In genomic region chr14:121852531-121852930, GRCm38 (mm10) we compare ENCODE assay signal across 19 mouse cellular contexts. TPM values are rescaled to one million over a fixed set of nuclear protein-coding genes. Genes with fewer than 3 reads are reported as not detected.
DNase-seq lines count a peak whose midpoint lies in the region; ATAC-seq and TF ChIP-seq lines count a peak whose summit lies in the region.
"Had no signal": no experiment of that assay in that cellular context is flagged by ENCODE, and none has a peak within 500 bp of the region (broad histone marks: within the 10 kb centered on the region; RNA-seq: fewer than 3 reads in every experiment).

No protein-coding gene starts in this region.

- TF ChIP-seq CTCF in hindbrain, postnatal 0 days (IDR thresholded peaks at IDR 0.05; ENCODE audit: low read depth) = no peak
- TF ChIP-seq CTCF in lung, adult 2 months (IDR thresholded peaks at IDR 0.05; ENCODE audit: insufficient read depth, low read length) = no peak

- H3K36me3 ChIP-seq in forebrain, embryonic 11.5 days (ENCODE audit: control insufficient read depth, insufficient read depth, low read length) = no peaks in the 10 kb centered on the region
- no peaks in the 10 kb centered on the region for H3K36me3 ChIP-seq in forebrain, embryonic 12.5 days (replicated peaks)
- H3K36me3 ChIP-seq in hindbrain, postnatal 0 days (ENCODE audit: insufficient read depth, low read length) = no peaks in the 10 kb centered on the region
- no peaks in the 10 kb centered on the region for H3K36me3 ChIP-seq in hindbrain, embryonic 12.5 days
- H3K36me3 ChIP-seq: heart, embryonic 13.5 days; limb, embryonic 15.5 days; neural tube, embryonic 13.5 days had no signal

- H3K27me3 ChIP-seq in forebrain, embryonic 11.5 days (ENCODE audit: control insufficient read depth, insufficient read depth, low read length) = no peaks in the 10 kb centered on the region
- 0 out of 2 replicates have a peak, but pooled peaks cover 3% of the 10 kb centered on the region for H3K27me3 ChIP-seq in forebrain, embryonic 12.5 days
- no peaks in the 10 kb centered on the region for H3K27me3 ChIP-seq in hindbrain, postnatal 0 days (ENCODE audit: insufficient read depth, low read length)
- H3K27me3 ChIP-seq in hindbrain, embryonic 12.5 days = no peaks in the 10 kb centered on the region
- H3K27me3 ChIP-seq: heart, embryonic 13.5 days; limb, embryonic 15.5 days; neural tube, embryonic 13.5 days had no signal

- 92% methylated on average over 8 of the region's 8 CpGs for WGBS in forebrain, embryonic 11.5 days
- 91% methylated on average over 8 of the region's 8 CpGs for WGBS in forebrain, embryonic 12.5 days
- WGBS in hindbrain, postnatal 0 days = 86% methylated on average over 8 of the region's 8 CpGs
- 87% methylated on average over 8 of the region's 8 CpGs for WGBS in hindbrain, embryonic 12.5 days
- WGBS in lung, adult 2 months = 62% methylated on average over 8 of the region's 8 CpGs

- no peak overlapping the region for H3K27ac ChIP-seq in forebrain, embryonic 11.5 days (ENCODE audit: low read depth, low read length)
- H3K27ac ChIP-seq in forebrain, embryonic 12.5 days = no peak overlapping the region
- no peak overlapping the region for H3K27ac ChIP-seq in hindbrain, postnatal 0 days
- no peak overlapping the region for H3K27ac ChIP-seq in hindbrain, embryonic 12.5 days
- H3K27ac ChIP-seq: heart, embryonic 13.5 days; left cerebral cortex, adult 2 months; limb, embryonic 15.5 days; neural tube, embryonic 13.5 days had no signal

- H3K9me3 ChIP-seq in forebrain, embryonic 11.5 days (ENCODE audit: control insufficient read depth, low read length) = no peaks in the 10 kb centered on the region
- no peaks in the 10 kb centered on the region for H3K9me3 ChIP-seq in forebrain, embryonic 12.5 days
- no peaks in the 10 kb centered on the region for H3K9me3 ChIP-seq in hindbrain, postnatal 0 days (ENCODE audit: low read length)
- no peaks in the 10 kb centered on the region for H3K9me3 ChIP-seq in hindbrain, embryonic 12.5 days (replicated peaks)
- H3K9me3 ChIP-seq: limb, embryonic 15.5 days; neural tube, embryonic 13.5 days had no signal

- H3K4me2 ChIP-seq in forebrain, embryonic 11.5 days (ENCODE audit: low read depth, low read length, severe bottlenecking) = no peak overlapping the region
- no peak overlapping the region for H3K4me2 ChIP-seq in forebrain, embryonic 12.5 days
- H3K4me2 ChIP-seq in hindbrain, postnatal 0 days (ENCODE audit: low read depth, low read length) = no peak overlapping the region
- H3K4me2 ChIP-seq in hindbrain, embryonic 12.5 days (replicated peaks) = no peak overlapping the region
- H3K4me2 ChIP-seq: heart, embryonic 13.5 days; limb, embryonic 15.5 days; neural tube, embryonic 13.5 days had no signal

- no peak for TF ChIP-seq POLR2A in lung, adult 2 months (IDR thresholded peaks at IDR 0.05; ENCODE audit: borderline replicate concordance, extremely low read depth, low read depth, low read length)

- no peak overlapping the region for H3K9ac ChIP-seq in forebrain, embryonic 11.5 days (ENCODE audit: low read length)
- no peak overlapping the region for H3K9ac ChIP-seq in forebrain, embryonic 12.5 days
- H3K9ac ChIP-seq in hindbrain, postnatal 0 days (replicated peaks; ENCODE audit: low read length) = no peak overlapping the region
- H3K9ac ChIP-seq in hindbrain, embryonic 12.5 days = no peak overlapping the region
- H3K9ac ChIP-seq: heart, embryonic 13.5 days; limb, embryonic 15.5 days; liver, postnatal 0 days; neural tube, embryonic 13.5 days had no signal

- H3K4me1 ChIP-seq in forebrain, embryonic 11.5 days (replicated peaks; ENCODE audit: control insufficient read depth, insufficient read depth, low read length) = no peaks in the 10 kb centered on the region
- H3K4me1 ChIP-seq in forebrain, embryonic 12.5 days = no peaks in the 10 kb centered on the region
- H3K4me1 ChIP-seq in hindbrain, postnatal 0 days (ENCODE audit: insufficient read depth, low read length) = no peaks in the 10 kb centered on the region
- H3K4me1 ChIP-seq in hindbrain, embryonic 12.5 days = no peaks in the 10 kb centered on the region
- H3K4me1 ChIP-seq in lung, adult 2 months (ENCODE audit: control insufficient read depth, insufficient read depth, low read length) = no peaks in the 10 kb centered on the region
- H3K4me1 ChIP-seq: heart, embryonic 13.5 days; limb, embryonic 15.5 days; neural tube, embryonic 13.5 days had no signal

- peak; percentile 37 for DNase-seq in forebrain, embryonic 11.5 days (ENCODE audit: low spot score)
- DNase-seq in hindbrain, postnatal 0 days (ENCODE audit: low spot score) = peak; percentile 18
- peak; percentile 9 to 26 for DNase-seq in right cerebral cortex, adult 2 months (ENCODE audit: low spot score in 2 of 2)
- DNase-seq in right cerebral cortex, postnatal 10 days (ENCODE audit: low spot score in 2 of 2) = no peak
- no peak for DNase-seq in spleen, adult 12 weeks (ENCODE audit: low spot score)
- no peak for DNase-seq in lung, adult 2 months
- DNase-seq: adrenal gland, postnatal 36 days; cerebellum, adult 9-11 months; heart, postnatal 36 days; kidney, adult 11 months; kidney, postnatal 14 days; liver, postnatal 0 days had no signal

- H3K4me3 ChIP-seq in forebrain, embryonic 11.5 days (ENCODE audit: low read depth, low read length) = no peak overlapping the region
- no peak overlapping the region for H3K4me3 ChIP-seq in forebrain, embryonic 12.5 days (replicated peaks)
- no peak overlapping the region for H3K4me3 ChIP-seq in hindbrain, postnatal 0 days (ENCODE audit: low read length)
- H3K4me3 ChIP-seq in hindbrain, embryonic 12.5 days = no peak overlapping the region
- H3K4me3 ChIP-seq in lung, adult 2 months (replicated peaks; ENCODE audit: extremely low read depth, low read depth, low read length) = no peak overlapping the region
- H3K4me3 ChIP-seq: heart, embryonic 13.5 days; left cerebral cortex, adult 2 months; limb, embryonic 15.5 days; neural tube, embryonic 13.5 days had no signal

- ATAC-seq in forebrain, embryonic 11.5 days (replicated peaks; ENCODE audit: low FRiP score) = no peak
- ATAC-seq in forebrain, embryonic 12.5 days (ENCODE audit: low FRiP score) = no peak
- no peak for ATAC-seq in hindbrain, postnatal 0 days
- no peak for ATAC-seq in hindbrain, embryonic 12.5 days (ENCODE audit: low FRiP score)
- ATAC-seq: hindbrain, embryonic 16.5 days; liver, postnatal 0 days had no signal

RNA-seq across cellular contexts. Expression of gene Ubac2, which starts 25.9 kb away (rescaled TPM):
- polyA plus RNA-seq in forebrain, embryonic 11.5 days (2014; fragmentation: Nextera tagmentation; extraction: Ambion mirVana) = 72.9 and 76.9 TPM in 2 replicates
- 67.0 and 67.4 TPM in 2 replicates for polyA plus RNA-seq in forebrain, embryonic 12.5 days (2016; fragmentation: Nextera tagmentation; extraction: Ambion mirVana)
- total RNA-seq in hindbrain, postnatal 0 days (2014; rRNA removed) = 42.9 and 45.6 TPM in 2 replicates
- polyA plus RNA-seq in hindbrain, postnatal 0 days (2015; fragmentation: Nextera tagmentation; extraction: Ambion mirVana) = 55.4 and 55.8 TPM in 2 replicates
- 60.0 and 60.3 TPM in 2 replicates for polyA plus RNA-seq in hindbrain, embryonic 12.5 days (2016; fragmentation: Nextera tagmentation; extraction: Ambion mirVana)
- polyA plus RNA-seq in lung, adult 2 months (2012; rRNA removed) = 37.7 and 47.1 TPM in 2 replicates

RNA-seq across cellular contexts. Expression of gene Dock9, which starts 54.9 kb away (rescaled TPM):
- polyA plus RNA-seq in forebrain, embryonic 11.5 days (2014; fragmentation: Nextera tagmentation; extraction: Ambion mirVana) = 4.2 and 4.7 TPM in 2 replicates
- 4.4 and 4.8 TPM in 2 replicates for polyA plus RNA-seq in forebrain, embryonic 12.5 days (2016; fragmentation: Nextera tagmentation; extraction: Ambion mirVana)
- total RNA-seq in hindbrain, postnatal 0 days (2014; rRNA removed) = 46.0 and 51.3 TPM in 2 replicates
- polyA plus RNA-seq in hindbrain, postnatal 0 days (2015; fragmentation: Nextera tagmentation; extraction: Ambion mirVana) = 11.7 and 12.7 TPM in 2 replicates
- polyA plus RNA-seq in hindbrain, embryonic 12.5 days (2016; fragmentation: Nextera tagmentation; extraction: Ambion mirVana) = 6.2 and 7.1 TPM in 2 replicates
- 62.3 and 73.3 TPM in 2 replicates for polyA plus RNA-seq in lung, adult 2 months (2012; rRNA removed)

Comparison
In these comparisons a context has a peak if more than half of its experiments do, and no peak if none do; other contexts are left out.
1. DNase-seq: peak in forebrain, embryonic 11.5 days (single experiment), hindbrain, postnatal 0 days (single experiment) and right cerebral cortex, adult 2 months (2 of 2); none in right cerebral cortex, postnatal 10 days (0 of 2), spleen, adult 12 weeks (single experiment) and lung, adult 2 months (single experiment).